Mouse (Mus musculus) adrenal gland, postnatal 14 days (tissue): ENCODE measurements around the gene Gm28051. TPM values are rescaled to one million over a fixed set of nuclear protein-coding genes. Genes with fewer than 3 reads are reported as not detected.

Experiments
- DNase-seq: peaks from one replicate; pipeline ENCODE4 v3.0.0; 2021; ENCODE audit warnings: mixed read lengths
- total RNA-seq: library from RNA; stranded (reverse); gene quantifications from 2 replicates; pipeline ENCODE4 v1.2.3, GENCODE M21; 2021

The Gm28051 gene
- total RNA-seq, 1 experiment from 2014 or later, result not detected

- no peak for DNase-seq
These were observed 14.5 kb downstream of the Gm28051 start for GRCm38 (mm10) chr12:102743036-102743588.

- no peak for DNase-seq
These were observed 15.5 kb downstream of the Gm28051 start for GRCm38 (mm10) chr12:102742056-102742455.

DNA sequence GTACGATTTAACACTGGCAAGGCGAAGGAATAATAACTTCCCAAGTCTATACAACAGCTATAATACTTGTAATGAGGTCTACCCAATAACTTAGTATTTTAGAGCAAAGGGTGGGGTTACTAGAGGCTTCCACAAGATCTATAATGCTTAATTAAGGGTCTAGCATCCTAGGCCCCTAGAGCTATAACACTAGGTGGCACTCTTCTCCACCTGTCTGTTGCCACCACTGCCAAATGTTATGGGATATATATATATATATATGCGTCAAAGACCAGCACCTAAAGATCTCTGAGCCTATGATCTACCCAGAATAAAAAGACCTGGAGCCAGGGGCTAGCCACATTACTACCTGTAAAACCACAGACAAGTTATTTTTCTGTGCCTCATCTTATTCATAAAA, 17.3 kb downstream of the Gm28051 start:
- no peak for DNase-seq

DNA sequence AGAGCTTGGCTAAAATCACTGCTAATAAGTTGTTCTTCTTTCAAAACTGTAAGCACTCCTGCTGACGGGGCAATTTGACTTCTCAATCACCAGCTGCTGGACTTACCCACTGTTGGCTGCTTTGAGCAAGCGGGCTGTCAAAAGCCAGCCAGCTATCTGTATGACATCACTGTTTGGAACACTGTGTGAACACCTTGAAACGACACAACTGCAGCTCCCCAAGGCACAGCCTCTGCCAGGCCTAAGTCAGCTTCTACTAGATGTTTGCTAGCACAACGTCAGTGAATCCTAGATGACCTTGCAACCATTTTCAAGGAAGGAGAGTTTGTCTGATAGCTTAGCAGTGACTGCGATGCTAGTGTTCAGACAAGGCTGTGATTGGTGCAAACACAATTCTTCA, 18.5 kb downstream of the Gm28051 start:
- DNase-seq, result peak; percentile 39

DNA sequence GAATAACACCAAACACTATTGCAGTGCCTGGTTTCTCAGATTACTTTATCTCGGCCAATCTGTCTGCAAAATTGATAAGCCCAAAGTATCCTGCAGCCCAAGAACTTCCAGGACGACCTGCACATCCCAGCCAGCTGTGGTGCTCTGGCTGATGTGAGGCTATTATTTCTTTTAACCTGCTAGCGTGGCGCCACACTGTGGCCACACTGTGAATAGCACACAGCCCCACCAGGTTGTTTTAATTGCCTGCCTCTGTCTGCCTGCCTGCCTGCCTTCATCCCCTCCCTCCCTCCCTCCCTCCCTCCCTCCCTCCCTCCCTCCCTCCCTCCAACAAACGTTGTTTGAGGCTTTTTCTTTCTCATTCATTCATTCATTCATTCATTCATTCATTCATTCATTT, 24.2 kb downstream of the Gm28051 start:
- DNase-seq, result peak; percentile 81

DNA sequence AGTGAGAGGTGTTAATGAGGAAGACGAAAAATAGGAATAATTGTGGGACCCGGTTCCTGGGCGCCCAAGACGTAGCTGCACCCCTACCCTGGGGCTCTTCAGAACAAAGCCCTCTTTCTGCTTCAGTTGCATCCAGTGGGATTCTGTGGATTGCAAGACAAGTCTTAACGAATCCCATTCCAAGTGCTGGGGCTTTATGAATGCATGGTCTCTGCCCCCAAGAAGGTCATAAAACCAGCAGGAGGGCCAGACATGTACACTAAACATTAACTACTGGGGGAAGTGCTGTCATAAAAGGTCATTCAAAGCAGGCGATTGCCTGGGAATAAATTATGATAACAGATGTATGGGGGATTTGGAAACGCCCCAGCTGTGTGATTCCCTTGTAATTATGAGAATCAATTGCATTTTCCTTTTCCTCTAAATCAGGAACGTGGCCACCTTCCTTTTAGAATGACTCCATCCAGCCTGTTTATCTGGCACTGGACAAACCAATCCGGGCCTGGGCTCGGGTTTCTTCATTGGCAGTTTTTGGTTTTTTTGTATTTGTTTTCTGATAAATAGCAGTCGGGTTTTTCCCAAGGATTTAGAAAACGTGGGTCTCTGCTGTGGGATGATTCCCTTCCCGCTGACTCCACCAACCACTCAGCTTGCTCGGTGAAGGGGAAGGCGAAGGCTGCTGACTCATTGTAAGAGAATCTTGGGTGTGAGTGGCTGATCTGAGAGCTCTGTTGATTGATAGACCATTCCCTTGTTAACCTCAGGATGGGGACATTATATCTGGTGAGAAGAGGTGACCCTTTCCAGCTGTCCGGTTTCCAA, 26.6 kb downstream of the Gm28051 start:
- peak; percentile 57 for DNase-seq

GRCm38 (mm10) chr12:102729855-102730797, 27.4 kb downstream of the Gm28051 start:
- DNase-seq, result peak; percentile 75

- peak; percentile 72 for DNase-seq
These were observed 31.8 kb downstream of the Gm28051 start for GRCm38 (mm10) chr12:102725761-102726175.

GRCm38 (mm10) chr12:102725146-102725545, 32.4 kb downstream of the Gm28051 start:
- DNase-seq, result peak; percentile 18

- no peak for DNase-seq
These were observed 33.7 kb downstream of the Gm28051 start for GRCm38 (mm10) chr12:102723861-102724260.

GRCm38 (mm10) chr12:102722966-102723365, 34.6 kb downstream of the Gm28051 start:
- no peak for DNase-seq

GRCm38 (mm10) chr12:102722451-102722850, 35.1 kb downstream of the Gm28051 start:
- DNase-seq, result no peak

GRCm38 (mm10) chr12:102719552-102720315, 37.8 kb downstream of the Gm28051 start:
- DNase-seq, result peak; percentile 68

- no peak for DNase-seq
These were observed 42.7 kb downstream of the Gm28051 start for GRCm38 (mm10) chr12:102714654-102715395.

DNA sequence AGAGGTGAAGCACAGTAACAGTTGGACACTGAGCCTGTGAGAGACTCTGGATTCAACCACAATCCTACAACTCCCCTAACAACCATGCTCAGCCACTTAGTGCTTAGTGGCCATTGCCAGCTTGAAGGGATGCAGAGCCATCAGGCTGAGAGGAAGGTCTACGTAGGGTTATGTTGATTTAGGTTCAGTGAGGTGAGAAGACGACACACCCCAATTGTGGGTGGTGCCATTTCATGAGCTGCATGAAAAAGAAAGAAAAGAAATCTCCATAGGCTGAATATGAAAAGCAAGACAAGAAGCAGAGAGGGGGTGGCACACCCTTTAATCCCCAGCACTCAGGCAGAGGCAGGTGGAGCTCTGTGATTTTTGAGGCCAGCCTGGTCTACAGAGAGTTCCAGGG, 43.4 kb downstream of the Gm28051 start:
- DNase-seq, result no peak

GRCm38 (mm10) chr12:102713153-102713865, 44.3 kb downstream of the Gm28051 start:
- DNase-seq, result no peak

DNA sequence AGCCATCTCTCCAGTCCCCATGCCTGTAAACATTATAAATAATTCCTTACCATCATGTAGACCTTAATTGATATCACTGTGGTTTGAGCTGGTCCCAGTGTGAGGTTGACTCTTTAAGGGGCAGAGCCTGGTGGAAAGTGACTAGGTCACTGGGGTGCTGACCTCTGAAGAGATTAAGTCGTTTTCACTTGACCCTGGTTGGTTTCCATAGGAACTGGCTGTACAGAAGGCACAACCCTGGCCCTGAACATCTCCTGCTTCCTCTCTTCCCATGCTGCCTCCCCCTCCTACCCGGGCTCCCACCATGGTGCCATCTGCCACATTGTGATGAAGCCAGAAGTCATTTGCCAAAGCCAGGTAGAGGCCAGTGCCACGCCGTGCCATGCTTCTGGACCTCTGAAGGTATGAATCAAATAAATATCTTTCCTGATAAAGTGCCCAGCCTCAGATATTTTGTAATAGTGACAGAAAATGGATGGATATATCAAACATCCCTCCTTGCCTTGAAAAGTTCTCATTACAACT, 46.7 kb downstream of the Gm28051 start:
- no peak for DNase-seq

GRCm38 (mm10) chr12:102709896-102710295, 47.7 kb downstream of the Gm28051 start:
- no peak for DNase-seq

DNA sequence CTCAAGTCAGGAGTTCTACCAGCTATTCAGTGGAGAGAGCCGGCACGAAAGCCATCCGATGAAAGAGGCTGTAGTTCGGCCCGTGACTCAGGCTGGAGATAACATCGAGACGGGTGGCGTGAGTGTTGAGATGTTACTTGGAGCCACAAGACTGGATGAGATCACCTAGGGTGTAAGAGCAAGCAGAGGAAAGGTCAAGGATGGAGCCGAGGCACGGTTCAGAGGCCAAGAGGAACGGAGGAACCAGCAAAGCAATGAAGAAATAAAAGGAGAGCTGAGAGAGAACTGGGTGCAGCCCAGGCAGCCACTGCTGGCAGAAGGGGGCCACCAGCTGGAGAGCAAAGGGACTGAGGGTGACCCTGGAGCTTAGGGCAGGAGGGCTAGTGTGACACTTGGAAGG, 49.3 kb downstream of the Gm28051 start:
- DNase-seq, result peak; percentile 69

DNA sequence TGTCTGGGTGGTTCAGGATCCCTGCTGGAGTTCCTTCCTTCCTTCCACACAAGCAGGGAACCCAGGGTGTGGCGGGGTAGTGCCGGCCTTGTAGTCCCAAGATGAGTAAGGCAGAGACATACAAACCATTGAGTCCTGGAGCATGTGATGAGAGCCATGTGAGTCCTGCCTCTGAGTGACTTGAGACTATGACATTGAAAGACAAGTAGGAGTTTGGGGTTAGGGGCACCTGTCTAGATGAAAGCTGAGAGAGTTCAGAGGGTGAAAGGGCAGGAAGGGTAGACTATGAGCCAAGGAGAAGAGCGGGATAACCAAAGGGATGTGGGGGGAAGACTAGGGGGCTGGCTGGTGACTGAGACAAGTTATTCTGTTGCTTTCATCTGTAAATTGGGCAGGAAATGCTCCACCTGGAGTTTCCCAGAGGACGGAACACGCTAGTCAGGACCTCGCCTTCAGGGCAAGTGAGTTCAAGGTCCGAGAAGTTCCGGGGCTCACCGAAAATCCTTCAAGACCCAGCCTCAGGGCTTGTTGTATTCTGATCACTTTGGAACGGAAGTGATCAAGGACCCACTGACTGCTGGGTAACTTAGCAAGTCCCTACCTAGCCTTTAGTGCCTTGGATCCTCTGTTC, 50.6 kb downstream of the Gm28051 start:
- no peak for DNase-seq
